Mouse (Mus musculus) C2C12 (cell line): ENCODE measurements at regions not wholly inside any gene's neighbourhood (a gene's known extent, or its start where the extent isn't known, plus 50 kb on each side); places are given as distances from the start of the nearest gene placed in this dataset.
A peak's percentile ranks its signal among the peaks of the same experiment; 100 is the strongest.

Experiments
- H3K27me3 ChIP-seq: one replicate; pipeline ENCODE4 v1.6.1; 2011; ENCODE audit not compliant: control insufficient read depth, insufficient read depth, insufficient read length
- H3K36me3 ChIP-seq: one replicate; pipeline ENCODE4 v1.6.1; 2011; ENCODE audit not compliant: control insufficient read depth, insufficient read depth
- H3K4me3 ChIP-seq: one replicate; pipeline ENCODE4 v1.5.1; 2011; ENCODE audit warnings: mild to moderate bottlenecking, control low read depth; ENCODE audit not compliant: poor library complexity, insufficient read depth, severe bottlenecking
- H3K79me2 ChIP-seq: one replicate; pipeline ENCODE4 v1.6.1; 2011; ENCODE audit not compliant: control insufficient read depth, insufficient read depth
- H3K79me3 ChIP-seq: one replicate; pipeline ENCODE4 v1.6.1; 2011; ENCODE audit warnings: low read depth, control low read depth
- H3ac ChIP-seq: one replicate; pipeline ENCODE3; 2011; ENCODE audit warnings: low read depth; ENCODE audit not compliant: control insufficient read depth, insufficient read length
- CEBPB ChIP-seq: IDR thresholded peaks from one replicate; pipeline ENCODE4 v1.6.1; 2011; ENCODE audit warnings: low read depth, mild to moderate bottlenecking, control low read depth, moderate library complexity
- CTCF ChIP-seq: IDR thresholded peaks from one replicate; pipeline ENCODE4 v1.5.1; 2011; ENCODE audit not compliant: control insufficient read depth, insufficient read depth, insufficient read length
- FOSL1 ChIP-seq: IDR thresholded peaks from one replicate; pipeline ENCODE4 v1.8.0; 2011; ENCODE audit warnings: mild to moderate bottlenecking, low read length; ENCODE audit not compliant: poor library complexity, insufficient read depth, severe bottlenecking
- MAX ChIP-seq: IDR thresholded peaks from one replicate; pipeline ENCODE4 v1.6.1; 2011; ENCODE audit warnings: mild to moderate bottlenecking, control low read depth
- MYOD1 ChIP-seq: IDR thresholded peaks from one replicate; pipeline ENCODE4 v1.6.1; 2011; ENCODE audit warnings: low read depth; ENCODE audit not compliant: control insufficient read depth, insufficient read length
- MYOG ChIP-seq: IDR thresholded peaks from one replicate; pipeline ENCODE4 v1.6.1; 2011; ENCODE audit not compliant: control insufficient read depth, insufficient read length; ENCODE audit errors: extremely low read depth
- USF1 ChIP-seq: IDR thresholded peaks from one replicate; pipeline ENCODE4 v1.6.1; 2011; ENCODE audit warnings: low read depth, mild to moderate bottlenecking, control low read depth, moderate library complexity

DNA sequence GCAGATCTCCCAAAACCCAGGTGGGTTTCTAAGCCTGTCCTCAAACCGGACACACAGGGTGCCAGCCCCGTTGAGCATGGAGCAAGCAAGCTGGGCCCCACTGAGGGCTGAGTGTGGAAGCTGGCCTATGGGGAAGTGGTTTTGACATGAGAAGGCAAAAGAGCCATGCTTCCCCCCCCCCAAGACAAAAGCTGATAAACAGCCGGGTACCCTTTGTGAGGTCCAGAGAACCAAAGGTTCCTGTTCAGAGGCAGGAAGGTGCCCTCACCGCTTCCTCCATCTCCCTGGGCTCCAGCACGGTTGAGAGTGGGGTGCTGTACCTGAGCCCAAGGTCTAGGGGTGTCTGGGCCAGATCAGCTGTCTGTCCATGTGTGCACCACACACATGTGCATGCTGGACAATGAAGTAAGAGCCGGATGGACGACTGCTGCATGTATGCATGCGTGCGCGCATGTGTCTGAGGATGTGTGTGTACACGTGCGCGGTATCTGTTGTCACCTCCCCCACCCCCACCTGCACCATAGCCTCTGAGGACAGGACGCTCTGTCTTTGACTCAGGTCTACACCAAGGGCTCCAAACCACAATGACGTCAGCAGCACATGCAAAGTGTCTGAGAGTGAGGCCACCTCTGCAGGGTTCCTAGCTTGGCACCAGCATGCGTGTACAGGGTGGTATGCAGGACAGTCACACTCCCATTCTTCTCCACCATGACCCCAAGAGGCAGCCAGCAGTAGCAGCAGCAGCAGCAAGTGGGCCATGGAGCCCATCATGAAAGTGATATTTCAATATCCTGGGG lies 68.3 kb downstream of the Zfp36l2 start:
- no peaks in the 10 kb centered on the region for H3K79me2 ChIP-seq
- H3K4me3 ChIP-seq = no peak overlapping the region
- H3K79me3 ChIP-seq = no peaks in the 10 kb centered on the region
- H3ac ChIP-seq = no peak overlapping the region
- no peaks in the 10 kb centered on the region for H3K36me3 ChIP-seq
- no peaks in the 10 kb centered on the region for H3K27me3 ChIP-seq
- TF ChIP-seq CTCF = no peak
- TF ChIP-seq CEBPB = no peak
- TF ChIP-seq MYOD1 = no peak
- no peak for TF ChIP-seq USF1
- no peak for TF ChIP-seq MAX
- TF ChIP-seq MYOG = no peak
- no peak for TF ChIP-seq FOSL1

DNA sequence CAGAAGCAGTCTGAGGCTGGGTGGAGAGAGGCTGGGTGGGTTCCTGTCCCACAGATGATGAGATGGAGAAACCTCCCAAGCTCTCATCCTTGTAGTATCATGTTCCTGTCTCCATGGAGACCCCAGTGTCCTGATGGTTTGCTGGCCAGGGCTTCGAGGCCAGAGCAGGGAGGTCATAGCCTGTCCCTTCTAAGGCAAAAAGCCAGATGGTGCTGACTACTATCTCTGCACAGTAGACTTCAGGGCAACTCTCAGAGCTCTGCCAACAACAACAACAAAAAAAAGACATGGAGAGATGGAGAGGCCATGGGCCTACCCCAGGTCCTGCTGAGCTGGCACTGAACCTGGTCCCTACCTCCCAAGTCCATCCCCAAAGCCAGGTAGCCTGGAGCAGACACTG lies 69.0 kb downstream of the Zfp36l2 start:
- Histone ChIP-seq H3K79me2 (no peaks in the 10 kb centered on the region), H3ac (no peak overlapping the region), H3K36me3 (no peaks in the 10 kb centered on the region), H3K4me3 (no peak overlapping the region), H3K79me3 (no peaks in the 10 kb centered on the region), H3K27me3 (no peaks in the 10 kb centered on the region)
- TF ChIP-seq MYOG = no peak
- TF ChIP-seq FOSL1 = no peak
- TF ChIP-seq CTCF = no peak
- TF ChIP-seq MYOD1 = no peak
- TF ChIP-seq USF1 = no peak
- TF ChIP-seq CEBPB = no peak
- no peak for TF ChIP-seq MAX

DNA sequence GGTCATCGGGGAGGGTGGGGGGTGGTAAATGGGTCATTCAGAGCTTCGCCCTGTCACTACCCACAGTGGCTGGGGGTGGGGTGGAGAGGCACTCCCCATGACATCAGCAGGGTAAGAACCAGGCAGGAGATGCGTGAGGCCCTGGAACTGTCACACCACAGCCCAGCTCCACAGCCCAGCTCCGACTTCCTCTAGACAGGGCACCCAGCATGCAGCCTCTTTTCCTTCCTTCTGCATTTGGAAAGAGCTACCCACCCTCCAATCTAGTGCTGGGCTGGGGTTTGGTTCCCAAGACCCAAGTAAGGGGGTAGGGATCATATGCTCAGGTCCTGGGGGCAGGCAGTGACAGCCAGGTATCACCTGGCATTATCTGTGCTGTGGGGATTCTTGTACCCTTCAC lies 69.5 kb downstream of the Zfp36l2 start:
- TF ChIP-seq CEBPB = no peak
- no peak for TF ChIP-seq MYOG
- no peak for TF ChIP-seq FOSL1
- no peak for TF ChIP-seq CTCF
- TF ChIP-seq MAX = no peak
- TF ChIP-seq MYOD1 = no peak
- no peak for TF ChIP-seq USF1
- Histone ChIP-seq H3K79me2 (no peaks in the 10 kb centered on the region), H3K79me3 (no peaks in the 10 kb centered on the region), H3ac (no peak overlapping the region), H3K36me3 (no peaks in the 10 kb centered on the region), H3K4me3 (no peak overlapping the region), H3K27me3 (no peaks in the 10 kb centered on the region)

DNA sequence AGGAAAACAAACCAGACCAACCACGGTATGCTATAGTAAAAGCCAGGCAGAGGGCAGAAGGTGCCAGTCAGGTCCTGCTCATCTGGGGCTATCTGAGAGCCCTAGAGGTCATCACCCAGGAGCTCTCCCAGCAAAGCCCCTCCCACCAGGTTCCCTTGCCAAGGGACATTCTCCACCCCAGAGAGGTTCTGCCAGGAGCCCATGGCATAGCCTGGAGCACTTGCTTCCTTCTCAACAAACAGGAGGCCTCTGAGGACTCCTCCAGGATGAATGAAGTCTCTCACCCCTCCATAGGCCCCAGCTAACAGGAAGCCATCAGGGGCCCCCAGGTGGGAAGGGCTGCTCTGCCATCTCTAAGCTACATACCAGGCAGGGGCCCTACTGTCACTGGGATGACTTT lies 70.0 kb downstream of the Zfp36l2 start:
- no peak overlapping the region for H3ac ChIP-seq
- H3K79me3 ChIP-seq = no peaks in the 10 kb centered on the region
- no peaks in the 10 kb centered on the region for H3K36me3 ChIP-seq
- H3K27me3 ChIP-seq = no peaks in the 10 kb centered on the region
- no peak overlapping the region for H3K4me3 ChIP-seq
- TF ChIP-seq CTCF (no peak), MYOD1 (no peak), USF1 (no peak), FOSL1 (no peak), MYOG (no peak), MAX (no peak), CEBPB (no peak)
- no peaks in the 10 kb centered on the region for H3K79me2 ChIP-seq

DNA sequence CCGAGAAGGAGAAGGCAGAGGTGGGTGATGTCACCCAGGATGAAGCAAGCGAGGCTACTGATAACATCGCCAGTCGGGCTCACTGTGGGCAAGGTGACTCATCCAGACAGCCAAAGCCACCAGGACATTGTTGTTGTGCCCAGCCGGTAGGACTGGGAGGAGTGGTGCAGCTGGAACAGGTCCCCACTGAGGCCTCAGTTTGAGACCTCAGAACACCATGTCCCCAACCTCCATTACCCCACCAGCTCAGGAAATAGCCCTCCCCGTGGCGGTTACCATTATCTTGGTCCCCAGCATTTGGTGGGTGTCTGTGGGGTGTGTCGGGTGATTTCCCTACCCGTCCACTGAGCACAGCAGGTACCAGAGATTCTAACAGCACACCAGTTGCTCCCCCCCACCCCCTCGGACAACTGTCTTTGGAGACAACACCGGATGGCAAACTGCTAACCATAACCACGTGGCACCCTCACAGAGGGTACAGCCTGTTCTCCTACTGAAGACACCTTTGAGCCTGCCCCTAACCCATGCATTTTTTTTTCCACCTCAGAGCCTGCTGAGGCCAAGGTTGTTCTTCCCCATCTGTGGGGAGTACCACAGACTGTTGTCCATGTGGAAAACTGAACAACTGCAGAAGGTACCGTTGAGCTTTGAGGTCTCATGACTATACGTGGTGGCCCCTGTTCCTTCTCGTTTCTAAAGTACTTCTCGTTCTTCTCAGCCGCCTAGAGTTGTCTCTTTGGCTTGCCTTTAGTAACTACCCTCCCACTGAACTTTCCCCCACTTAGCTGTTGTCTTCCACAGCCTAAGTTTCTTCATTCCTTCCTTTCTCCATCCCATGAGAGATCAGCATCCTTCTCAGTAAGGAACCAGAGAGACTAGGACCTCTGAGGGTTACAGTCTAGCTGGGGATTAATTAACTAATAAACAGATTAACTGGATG lies 71.1 kb downstream of the Zfp36l2 start:
- Histone ChIP-seq H3ac (no peak overlapping the region), H3K27me3 (no peaks in the 10 kb centered on the region), H3K4me3 (no peak overlapping the region), H3K79me2 (no peaks in the 10 kb centered on the region), H3K79me3 (no peaks in the 10 kb centered on the region), H3K36me3 (no peaks in the 10 kb centered on the region)
- TF ChIP-seq FOSL1 (peak; percentile 77), USF1 (peak; percentile 44), CEBPB (peak; percentile 98), MAX (no peak), MYOG (no peak), MYOD1 (peak; percentile 71), CTCF (no peak)
